8 mouse cellular contexts compared by ENCODE assay signal in genomic region chr10:60280353-60280752, GRCm38 (mm10). TPM values are rescaled to one million over a fixed set of nuclear protein-coding genes. Genes with fewer than 3 reads are reported as not detected.
A peak's percentile ranks its signal among the peaks of the same experiment; 100 is the strongest.
DNase-seq lines count a peak whose midpoint lies in the region; ATAC-seq and TF ChIP-seq lines count a peak whose summit lies in the region.

No protein-coding gene starts in this region.

- H3K4me2 ChIP-seq in liver, embryonic 16.5 days (ENCODE audit: low read depth, low read length), result 0 out of 2 replicates have a peak overlapping the region, but pooled peaks have one; percentile 4

- intact Hi-C loops in gastrocnemius, adult 2 months (cut with DNase I), result no loop called here
- intact Hi-C loops in left cerebral cortex, postnatal 36 days (cut with DNase I), result loop anchor here (5.0 kb wide), 1 partner anchor 33 kb away; no protein-coding TSS in a partner anchor

- no peaks in the 10 kb centered on the region for H3K36me3 ChIP-seq in thymus, adult 2 months (ENCODE audit: control insufficient read depth, insufficient read depth, low read length)
- H3K36me3 ChIP-seq in liver, embryonic 16.5 days (ENCODE audit: control insufficient read depth, insufficient read depth), result no peaks in the 10 kb centered on the region

- no peaks in the 10 kb centered on the region for H3K27me3 ChIP-seq in thymus, adult 2 months (ENCODE audit: control insufficient read depth, insufficient read depth, low read length)
- no peaks in the 10 kb centered on the region for H3K27me3 ChIP-seq in liver, embryonic 16.5 days (ENCODE audit: control insufficient read depth, insufficient read depth, low read depth, low read length)

- ATAC-seq in liver, embryonic 16.5 days (ENCODE audit: low read depth), result no peak

- peaks cover 55% of the 10 kb centered on the region for H3K4me1 ChIP-seq in thymus, adult 2 months (replicated peaks; ENCODE audit: control insufficient read depth, insufficient read depth, low read length)
- H3K4me1 ChIP-seq in liver, embryonic 16.5 days (ENCODE audit: control insufficient read depth, low read depth, low read length), result peaks cover 53% of the 10 kb centered on the region

- no peak overlapping the region for H3K9ac ChIP-seq in liver, embryonic 16.5 days (ENCODE audit: low read depth, low read length)

- 83% methylated on average over 6 of the region's 6 CpGs for WGBS in thymus, adult 2 months
- 76% methylated on average over 6 of the region's 6 CpGs for WGBS in liver, embryonic 16.5 days (ENCODE audit: insufficient replicate concordance)

- no peak for DNase-seq in gastrocnemius, adult 2 months
- no peak for DNase-seq in gastrocnemius, postnatal 4 days (ENCODE audit: low spot score in 2 of 2)
- DNase-seq in thymus, adult 2 months, result no peak
- DNase-seq in thymus, postnatal 10 days (ENCODE audit: low spot score in 2 of 2), result no peak
- no peak for DNase-seq in embryo, embryonic 9.5 days (ENCODE audit: extremely low spot score)
- DNase-seq in frontal cortex, postnatal 10 days (ENCODE audit: low spot score in 2 of 2), result no peak
- no peak for DNase-seq in left cerebral cortex, postnatal 36 days (ENCODE audit: low spot score in 2 of 2)

- H3K9me3 ChIP-seq in liver, embryonic 16.5 days (replicated peaks; ENCODE audit: control insufficient read depth, low read length), result no peaks in the 10 kb centered on the region

- H3K27ac ChIP-seq in gastrocnemius, adult 2 months, result peak overlapping the region; percentile 99
- peak overlapping the region; percentile 77 for H3K27ac ChIP-seq in thymus, adult 2 months (ENCODE audit: control insufficient read depth, insufficient read depth, low read length)
- no peak overlapping the region for H3K27ac ChIP-seq in liver, embryonic 16.5 days (ENCODE audit: low read length)

- no peak for TF ChIP-seq POLR2A in thymus, adult 2 months (IDR thresholded peaks at IDR 0.05; ENCODE audit: control insufficient read depth, extremely low read depth, insufficient read depth, low read length, poor library complexity)

- H3K4me3 ChIP-seq in gastrocnemius, adult 2 months, result peak overlapping the region; percentile 83
- peak overlapping the region; percentile 41; the same call in 1 of the 2 replicates for H3K4me3 ChIP-seq in thymus, adult 2 months (ENCODE audit: control insufficient read depth, insufficient read depth, low read length)
- peak overlapping the region; percentile 18; the same call in 1 of the 2 replicates for H3K4me3 ChIP-seq in liver, embryonic 16.5 days (ENCODE audit: low read depth, low read length)

- TF ChIP-seq CTCF in gastrocnemius, adult 2 months (IDR thresholded peaks at IDR 0.05), result no peak
- no peak for TF ChIP-seq CTCF in thymus, adult 2 months (IDR thresholded peaks at IDR 0.05; ENCODE audit: borderline replicate concordance, control insufficient read depth, extremely low read depth, insufficient read depth, low read length, poor library complexity)

RNA-seq across cellular contexts. Expression of gene Psap, which starts 2.9 kb away (rescaled TPM):
- total RNA-seq in gastrocnemius, adult 2 months (2021), result 100 to 1,000 TPM; 730 to 837 TPM
- 100 to 1,000 TPM; 457 to 468 TPM for total RNA-seq in gastrocnemius, postnatal 4 days (2021)
- 1,527 and 1,921 TPM in 2 replicates for polyA plus RNA-seq in thymus, adult 2 months (2012; rRNA removed)
- polyA plus RNA-seq in liver, embryonic 16.5 days (2015; fragmentation: Nextera tagmentation; extraction: Ambion mirVana), result 82.2 and 83.5 TPM in 2 replicates
- 1,000 to 10,000 TPM; 1,489 to 1,662 TPM for total RNA-seq in left cerebral cortex, postnatal 36 days (2021)

Comparison
In these comparisons a context has a peak if more than half of its experiments do, and no peak if none do; other contexts are left out.
1. H3K4me3 ChIP-seq: peak in every context shown above with its lines; median percentile 83 in gastrocnemius, adult 2 months; 41 in thymus, adult 2 months; 18 in liver, embryonic 16.5 days.